In the genomic region with DNA sequence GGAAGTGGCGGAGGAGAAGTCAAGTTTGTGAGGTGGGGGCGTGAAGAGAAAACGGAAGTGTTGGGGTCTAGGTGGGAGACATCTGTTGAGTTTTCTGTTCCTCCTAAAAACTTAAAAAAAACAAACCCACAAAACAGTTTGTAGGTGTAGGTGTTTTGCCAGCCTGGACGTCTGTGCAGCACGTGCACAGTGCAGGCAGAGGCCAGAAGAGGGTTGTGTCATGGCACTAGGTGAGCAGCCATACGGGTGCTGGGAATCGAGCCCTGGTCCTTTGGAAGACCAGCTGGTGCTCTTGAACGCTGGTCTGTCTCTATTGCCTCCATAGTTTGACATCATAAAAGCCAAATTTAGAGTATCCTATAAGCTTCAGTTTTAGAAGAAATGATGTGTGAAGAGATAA, we compare ENCODE assay signal across 8 mouse cellular contexts. TPM values are rescaled to one million over a fixed set of nuclear protein-coding genes. Genes with fewer than 3 reads are reported as not detected.
DNase-seq lines count a peak whose midpoint lies in the region; ATAC-seq and TF ChIP-seq lines count a peak whose summit lies in the region.

No protein-coding gene starts in this region.

- peaks cover 21% of the 10 kb centered on the region; the same call in 1 of the 2 replicates for H3K36me3 ChIP-seq in kidney, postnatal 0 days (ENCODE audit: insufficient read depth, low read length)
- H3K36me3 ChIP-seq in hindbrain, embryonic 11.5 days (ENCODE audit: control insufficient read depth, insufficient read depth, low read length): 0 out of 2 replicates have a peak, but pooled peaks cover 6% of the 10 kb centered on the region

- WGBS in kidney, postnatal 0 days: 14% methylated on average over 8 of the region's 8 CpGs
- 12% methylated on average over 8 of the region's 8 CpGs for WGBS in hindbrain, embryonic 11.5 days

- no peaks in the 10 kb centered on the region for H3K9me3 ChIP-seq in kidney, postnatal 0 days (replicated peaks; ENCODE audit: low read length)
- no peaks in the 10 kb centered on the region for H3K9me3 ChIP-seq in hindbrain, embryonic 11.5 days (ENCODE audit: control insufficient read depth, low read length)

- no peaks in the 10 kb centered on the region for H3K27me3 ChIP-seq in kidney, postnatal 0 days (ENCODE audit: insufficient read depth, low read length)
- H3K27me3 ChIP-seq in hindbrain, embryonic 11.5 days (ENCODE audit: control insufficient read depth, insufficient read depth, low read length): no peaks in the 10 kb centered on the region

- no peak for DNase-seq in kidney, postnatal 0 days (ENCODE audit: low spot score)
- no peak for DNase-seq in kidney, adult 8-10 months
- no peak for DNase-seq in hindbrain, embryonic 11.5 days (ENCODE audit: low spot score)
- DNase-seq in thymus, adult 18-20 months: no peak
- no peak for DNase-seq in gastrocnemius, postnatal 36 days
- DNase-seq in gastrocnemius, postnatal 14 days: no peak

- intact Hi-C loops in gastrocnemius, postnatal 36 days (cut with DNase I): no loop called here
- intact Hi-C loops in gastrocnemius, postnatal 14 days (cut with DNase I; ENCODE audit: low total_unique reads): no loop called here

- peak overlapping the region; percentile 83 for H3K9ac ChIP-seq in kidney, postnatal 0 days (ENCODE audit: low read depth, low read length)
- peak overlapping the region; percentile 91 for H3K9ac ChIP-seq in hindbrain, embryonic 11.5 days (ENCODE audit: low read depth, low read length)

- peak overlapping the region; percentile 90 for H3K27ac ChIP-seq in kidney, postnatal 0 days
- H3K27ac ChIP-seq in brown adipose tissue, adult 24 weeks (replicated peaks; ENCODE audit: low read depth, low read length): peak overlapping the region; percentile 76
- peak overlapping the region; percentile 92 for H3K27ac ChIP-seq in hindbrain, embryonic 11.5 days (ENCODE audit: low read depth, low read length)

- peak overlapping the region; percentile 73 for H3K4me2 ChIP-seq in kidney, postnatal 0 days (ENCODE audit: low read length)
- H3K4me2 ChIP-seq in hindbrain, embryonic 11.5 days (replicated peaks; ENCODE audit: low read depth, low read length): peak overlapping the region; percentile 51

- no peaks in the 10 kb centered on the region for H3K4me1 ChIP-seq in kidney, postnatal 0 days (replicated peaks; ENCODE audit: insufficient read depth, low read length)
- H3K4me1 ChIP-seq in brown adipose tissue, adult 24 weeks (ENCODE audit: control insufficient read depth, insufficient read depth, insufficient read length, low read length): peaks cover 3% of the 10 kb centered on the region
- H3K4me1 ChIP-seq in hindbrain, embryonic 11.5 days (replicated peaks; ENCODE audit: control insufficient read depth, insufficient read depth, low read length): 0 out of 2 replicates have a peak, but pooled peaks cover 2% of the 10 kb centered on the region

- no peak for ATAC-seq in kidney, postnatal 0 days (replicated peaks; ENCODE audit: low FRiP score, low read depth)
- ATAC-seq in hindbrain, embryonic 11.5 days (ENCODE audit: low FRiP score): peak; percentile 30
- ATAC-seq in megakaryocyte-erythroid progenitor cell, adult 5-6 weeks (replicated peaks; ENCODE audit: low FRiP score, low TSS enrichment, poor library complexity, severe bottlenecking): peak; percentile 45

- peak overlapping the region; percentile 70 for H3K4me3 ChIP-seq in kidney, postnatal 0 days (replicated peaks; ENCODE audit: low read depth, low read length)
- peak overlapping the region; percentile 92 for H3K4me3 ChIP-seq in brown adipose tissue, adult 24 weeks (ENCODE audit: insufficient read depth, low read depth, low read length)
- peak overlapping the region; percentile 85 for H3K4me3 ChIP-seq in hindbrain, embryonic 11.5 days (ENCODE audit: low read depth, low read length)

- TF ChIP-seq CTCF in kidney, postnatal 0 days (IDR thresholded peaks at IDR 0.05; ENCODE audit: low read depth): no peak

RNA-seq across cellular contexts. Expression of gene Mettl16, which starts 0.6 kb away (rescaled TPM):
- polyA plus RNA-seq in kidney, postnatal 0 days (2015; fragmentation: Nextera tagmentation; extraction: Ambion mirVana): 27.1 and 31.6 TPM in 2 replicates
- 11.1 and 12.7 TPM in 2 replicates for polyA plus RNA-seq in brown adipose tissue, adult 24 weeks (2012; ENCODE audit: insufficient read depth, insufficient read length, missing spikeins)
- 45.0 and 46.8 TPM in 2 replicates for polyA plus RNA-seq in hindbrain, embryonic 11.5 days (2014; fragmentation: Nextera tagmentation; extraction: Ambion mirVana)
- total RNA-seq in megakaryocyte-erythroid progenitor cell, adult 5-6 weeks (2014; fragmentation: Nextera tagmentation): 18.0 and 36.3 TPM in 2 replicates
- 43.1 and 44.7 TPM in 2 replicates for total RNA-seq in megakaryocyte-erythroid progenitor cell, adult 5-6 weeks (2017)
- 10 to 100 TPM in 1 of 2 experiments, 1 to 10 TPM in 1; 8.5 to 10.3 TPM for total RNA-seq in gastrocnemius, postnatal 36 days (2021)
- total RNA-seq in gastrocnemius, postnatal 14 days (2021): 1 to 10 TPM; 8.5 to 9.2 TPM

RNA-seq across cellular contexts. Expression of gene Pafah1b1, which starts 46.8 kb away (rescaled TPM):
- 51.4 and 53.0 TPM in 2 replicates for polyA plus RNA-seq in kidney, postnatal 0 days (2015; fragmentation: Nextera tagmentation; extraction: Ambion mirVana)
- polyA plus RNA-seq in brown adipose tissue, adult 24 weeks (2012; ENCODE audit: insufficient read depth, insufficient read length, missing spikeins): 53.3 and 55.7 TPM in 2 replicates
- polyA plus RNA-seq in hindbrain, embryonic 11.5 days (2014; fragmentation: Nextera tagmentation; extraction: Ambion mirVana): 106 and 118 TPM in 2 replicates
- total RNA-seq in megakaryocyte-erythroid progenitor cell, adult 5-6 weeks (2014; fragmentation: Nextera tagmentation): 41.2 and 43.9 TPM in 2 replicates
- total RNA-seq in megakaryocyte-erythroid progenitor cell, adult 5-6 weeks (2017): 46.5 and 58.5 TPM in 2 replicates
- 100 to 1,000 TPM; 108 to 109 TPM for total RNA-seq in gastrocnemius, postnatal 36 days (2021)
- total RNA-seq in gastrocnemius, postnatal 14 days (2021): 100 to 1,000 TPM in 1 of 2 experiments, 10 to 100 TPM in 1; 96.6 to 101 TPM

RNA-seq across cellular contexts. Expression of gene Mnt, which starts 59.5 kb away (rescaled TPM):
- 5.5 and 5.7 TPM in 2 replicates for polyA plus RNA-seq in kidney, postnatal 0 days (2015; fragmentation: Nextera tagmentation; extraction: Ambion mirVana)
- polyA plus RNA-seq in brown adipose tissue, adult 24 weeks (2012; ENCODE audit: insufficient read depth, insufficient read length, missing spikeins): 5.6 and 6.2 TPM in 2 replicates
- 4.8 and 5.0 TPM in 2 replicates for polyA plus RNA-seq in hindbrain, embryonic 11.5 days (2014; fragmentation: Nextera tagmentation; extraction: Ambion mirVana)
- total RNA-seq in megakaryocyte-erythroid progenitor cell, adult 5-6 weeks (2014; fragmentation: Nextera tagmentation): 9.1 and 17.1 TPM in 2 replicates
- total RNA-seq in megakaryocyte-erythroid progenitor cell, adult 5-6 weeks (2017): 2.6 and 3.6 TPM in 2 replicates
- 1 to 10 TPM; 6.4 to 7.1 TPM for total RNA-seq in gastrocnemius, postnatal 36 days (2021)
- total RNA-seq in gastrocnemius, postnatal 14 days (2021): 1 to 10 TPM; 5.4 to 6.1 TPM
